Comparison of ENCODE assay signal across 15 mouse cellular contexts in the genomic region with DNA sequence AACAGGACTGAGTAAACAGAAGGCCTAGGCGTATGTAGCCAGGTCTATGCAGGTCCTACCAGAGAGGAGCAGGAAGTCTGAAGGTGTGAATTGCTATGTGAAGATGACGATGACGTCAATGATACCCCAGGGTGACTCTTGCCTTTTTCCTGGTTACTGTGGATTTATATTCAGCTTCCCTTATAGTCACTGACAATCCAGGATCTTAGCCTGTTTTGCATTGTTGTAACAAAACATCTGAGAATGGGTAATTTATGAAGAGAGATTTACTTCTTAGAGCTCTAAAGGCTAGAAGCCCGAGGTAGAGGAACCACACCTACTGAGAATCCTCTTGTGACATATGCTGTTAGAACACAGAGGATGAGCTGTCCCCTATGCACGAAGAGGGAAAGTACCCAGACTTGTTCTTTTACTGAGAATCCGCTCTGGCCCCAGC.
"Had no signal": no experiment of that assay in that cellular context is flagged by ENCODE, and none has a peak within 500 bp of the region (broad histone marks: within the 10 kb centered on the region; RNA-seq: fewer than 3 reads in every experiment).

No protein-coding gene starts in this region.

- H3K9me3 ChIP-seq: limb, embryonic 15.5 days; liver, embryonic 13.5 days; midbrain, embryonic 13.5 days; neural tube, embryonic 12.5 days; stomach, embryonic 15.5 days had no signal

- H3K4me1 ChIP-seq: stomach, embryonic 15.5 days had no signal

- H3K9ac ChIP-seq: limb, embryonic 15.5 days; liver, embryonic 13.5 days; liver, postnatal 0 days; midbrain, embryonic 13.5 days; neural tube, embryonic 12.5 days; stomach, embryonic 15.5 days had no signal

- DNase-seq: kidney, adult 11 months; kidney, adult 9 months; kidney, postnatal 10 days; layer of hippocampus, adult 9-11 months; layer of hippocampus, postnatal 36 days; liver, embryonic 13.5 days; liver, postnatal 0 days; retina, postnatal 1 day; right cerebral cortex, postnatal 14 days; thymus, postnatal 36 days had no signal

- H3K27ac ChIP-seq: limb, embryonic 15.5 days; liver, embryonic 13.5 days; neural tube, embryonic 12.5 days; stomach, embryonic 15.5 days had no signal

- H3K36me3 ChIP-seq: limb, embryonic 15.5 days; liver, embryonic 13.5 days; midbrain, embryonic 13.5 days; neural tube, embryonic 12.5 days; stomach, embryonic 15.5 days had no signal

- H3K4me2 ChIP-seq: limb, embryonic 15.5 days; liver, embryonic 13.5 days; midbrain, embryonic 13.5 days; neural tube, embryonic 12.5 days; stomach, embryonic 15.5 days had no signal

- H3K4me3 ChIP-seq: limb, embryonic 15.5 days; liver, embryonic 13.5 days; midbrain, embryonic 13.5 days; myocyte; neural tube, embryonic 12.5 days; stomach, embryonic 15.5 days had no signal

- H3K27me3 ChIP-seq: limb, embryonic 15.5 days; liver, embryonic 13.5 days; midbrain, embryonic 13.5 days; neural tube, embryonic 12.5 days; stomach, embryonic 15.5 days had no signal
